Mouse (Mus musculus) hindbrain, embryonic 14.5 days (tissue): ENCODE data around the gene Eif2b3. TPM values are rescaled to one million over a fixed set of nuclear protein-coding genes. Genes with fewer than 3 reads are reported as not detected.

Source experiments
- polyA plus RNA-seq: library from polyadenylated mRNA; unstranded; fragments of >200 nt; fragmentation: Nextera tagmentation; extraction: Ambion mirVana; gene quantifications from 2 replicates; pipeline ENCODE4 v1.2.1, GENCODE M21; 2014

The Eif2b3 gene
- polyA plus RNA-seq, 1 experiment from 2014 or later = 48.6 TPM

Other genes starting within 250 kb of the Eif2b3 start
- 25.3 and 27.1 TPM in 2 replicates for gene Toe1, start 211.8 kb upstream of the Eif2b3 start, polyA plus RNA-seq
- gene Mutyh, start 211.7 kb upstream of the Eif2b3 start, polyA plus RNA-seq = 5.5 and 6.4 TPM in 2 replicates
- gene Hpdl, start 197.7 kb upstream of the Eif2b3 start, polyA plus RNA-seq = 1.8 and 1.9 TPM in 2 replicates
- 5.9 and 6.0 TPM in 2 replicates for gene Zswim5, start 142.0 kb upstream of the Eif2b3 start, polyA plus RNA-seq
- 48.2 and 57.3 TPM in 2 replicates for gene Urod, start 25.0 kb upstream of the Eif2b3 start, polyA plus RNA-seq
- gene Hectd3, start 24.1 kb upstream of the Eif2b3 start, polyA plus RNA-seq = 21.9 and 22.1 TPM in 2 replicates
- 5.6 and 7.7 TPM in 2 replicates for gene Ptch2, start 76.7 kb downstream of the Eif2b3 start, polyA plus RNA-seq
- gene Btbd19, start 106.3 kb downstream of the Eif2b3 start, polyA plus RNA-seq = 3.1 and 3.2 TPM in 2 replicates
- 0.82 and 1.6 TPM in 2 replicates for gene Tctex1d4, start 107.4 kb downstream of the Eif2b3 start, polyA plus RNA-seq
- gene Plk3, start 114.6 kb downstream of the Eif2b3 start, polyA plus RNA-seq = 17.4 and 21.7 TPM in 2 replicates
- gene Rps8, start 136.8 kb downstream of the Eif2b3 start, polyA plus RNA-seq = 549 and 672 TPM in 2 replicates
- 8.6 and 10.3 TPM in 2 replicates for gene Kif2c, start 163.2 kb downstream of the Eif2b3 start, polyA plus RNA-seq
- gene Tmem53, start 232.5 kb downstream of the Eif2b3 start, polyA plus RNA-seq = 10.0 and 11.6 TPM in 2 replicates
- 1.2 and 1.3 TPM in 2 replicates for gene Armh1, start 232.7 kb downstream of the Eif2b3 start, polyA plus RNA-seq